Mouse (Mus musculus) MEL (cell line): ENCODE measurements around the gene Etfa. TPM values are rescaled to one million over a fixed set of nuclear protein-coding genes. Genes with fewer than 3 reads are reported as not detected.

ENCODE experiments used
- DNase-seq: peaks from one replicate; pipeline ENCODE4 v3.0.0; 2011; ENCODE audit warnings: low read depth, low spot score
- H3K27ac ChIP-seq: 2 replicates; pipeline ENCODE4 v1.5.1; 2012; ENCODE audit warnings: low read depth, mild to moderate bottlenecking, control low read depth, low read length, moderate library complexity; ENCODE audit not compliant: control insufficient read depth
- H3K27me3 ChIP-seq, 2 experiments: fragments of 150-350 bp in 1 of 2; sonication (generic) in 1 of 2; 2 replicates each; pipeline ENCODE4 v1.6.1; 2012; ENCODE audit warnings: low read length in 2 of 2, mild to moderate bottlenecking in 2 of 2, improper control_type of control experiment in 1 of 2, moderate library complexity in 1 of 2; ENCODE audit not compliant: insufficient read depth in 2 of 2, control insufficient read depth in 1 of 2
- H3K36me3 ChIP-seq, 2 experiments: 2 replicates each; pipeline ENCODE4 v1.6.1; 2012 to 2014; ENCODE audit warnings: low read length in 2 of 2, improper control_type of control experiment in 1 of 2, inconsistent platforms in 1 of 2, mild to moderate bottlenecking in 1 of 2; ENCODE audit not compliant: insufficient read depth in 2 of 2, control insufficient read depth in 1 of 2
- H3K4me1 ChIP-seq, 2 experiments: fragments of 150-350 bp in 1 of 2; sonication (generic) in 1 of 2; 2 replicates each; pipeline ENCODE4 v1.6.1; 2012; ENCODE audit warnings: low read length in 2 of 2, improper control_type of control experiment in 1 of 2, mild to moderate bottlenecking in 1 of 2; ENCODE audit not compliant: insufficient read depth in 2 of 2, control insufficient read depth in 1 of 2
- H3K4me3 ChIP-seq, 2 experiments: fragments of 150-350 bp in 1 of 2; sonication (generic) in 1 of 2; 2 replicates each; pipeline ENCODE4 v1.5.1; 2012; ENCODE audit warnings: low read depth in 2 of 2, low read length in 2 of 2, mild to moderate bottlenecking in 2 of 2, moderate library complexity in 2 of 2, control low read depth in 1 of 2, improper control_type of control experiment in 1 of 2; ENCODE audit not compliant: control insufficient read depth in 1 of 2, insufficient read depth in 1 of 2
- H3K79me2 ChIP-seq: 2 replicates; pipeline ENCODE4 v1.6.1; 2012; ENCODE audit warnings: mild to moderate bottlenecking, low read length, moderate library complexity; ENCODE audit not compliant: control insufficient read depth, poor library complexity, insufficient read depth
- H3K9ac ChIP-seq: 2 replicates; pipeline ENCODE4 v1.6.1; 2012; ENCODE audit warnings: low read depth, mild to moderate bottlenecking, control low read depth, low read length, moderate library complexity; ENCODE audit not compliant: control insufficient read depth, poor library complexity, severe bottlenecking
- H3K9me3 ChIP-seq: fragments of 150-350 bp; sonication (generic); replicated peaks from 2 replicates; pipeline ENCODE4 v1.6.1; 2012; ENCODE audit warnings: mild to moderate bottlenecking, low read length, improper control_type of control experiment, moderate library complexity; ENCODE audit not compliant: insufficient read depth
- CTCF ChIP-seq, 3 experiments: IDR thresholded peaks in 2 of 3; conservative IDR thresholded peaks in 1 of 3; 2 replicates each; pipeline ENCODE4 v1.5.1; 2011 to 2012; ENCODE audit warnings: low read length in 3 of 3, low read depth in 2 of 3, mild to moderate bottlenecking in 2 of 3, improper control_type of control experiment in 1 of 3, inconsistent platforms in 1 of 3, mixed read lengths in 1 of 3, moderate library complexity in 1 of 3; ENCODE audit not compliant: control insufficient read depth in 1 of 3, insufficient read depth in 1 of 3, poor library complexity in 1 of 3, severe bottlenecking in 1 of 3
- E2F4 ChIP-seq: IDR thresholded peaks from 2 replicates; pipeline ENCODE4 v1.6.1; 2011; ENCODE audit warnings: low read depth, low read length, improper control_type of control experiment, borderline replicate concordance
- ELF1 ChIP-seq: IDR thresholded peaks from 2 replicates; pipeline ENCODE4 v1.6.1; 2014; ENCODE audit warnings: low read depth, mild to moderate bottlenecking, inconsistent platforms, low read length, improper control_type of control experiment, moderate library complexity
- EP300 ChIP-seq, 2 experiments: IDR thresholded peaks; 2 replicates each; pipeline ENCODE4 v1.6.1; 2011; ENCODE audit warnings: improper control_type of control experiment in 2 of 2, low read length in 2 of 2, low read depth in 1 of 2, mild to moderate bottlenecking in 1 of 2
- GABPA ChIP-seq: IDR thresholded peaks from 2 replicates; pipeline ENCODE4 v1.6.1; 2012; ENCODE audit warnings: low read depth, mild to moderate bottlenecking, inconsistent platforms, low read length, improper control_type of control experiment, moderate library complexity
- GATA1 ChIP-seq: IDR thresholded peaks from 2 replicates; pipeline ENCODE4 v1.6.1; 2011; ENCODE audit warnings: low read depth, low read length, improper control_type of control experiment
- HCFC1 ChIP-seq: IDR thresholded peaks from 2 replicates; pipeline ENCODE4 v1.6.1; 2012; ENCODE audit warnings: low read depth, mild to moderate bottlenecking, inconsistent platforms, low read length, improper control_type of control experiment, moderate library complexity
- MAX ChIP-seq: IDR thresholded peaks from 2 replicates; pipeline ENCODE4 v1.6.1; 2011; ENCODE audit warnings: low read length, improper control_type of control experiment
- MAZ ChIP-seq: IDR thresholded peaks from 2 replicates; pipeline ENCODE4 v1.6.1; 2012; ENCODE audit warnings: low read depth, mild to moderate bottlenecking, inconsistent platforms, low read length, improper control_type of control experiment
- MEF2A ChIP-seq: IDR thresholded peaks from 2 replicates; pipeline ENCODE4 v1.6.1; 2014; ENCODE audit warnings: low read depth, mild to moderate bottlenecking, inconsistent platforms, low read length, improper control_type of control experiment; ENCODE audit not compliant: poor library complexity, insufficient replicate concordance, severe bottlenecking; ENCODE audit errors: extremely low read depth
- MXI1 ChIP-seq: IDR thresholded peaks from 2 replicates; pipeline ENCODE4 v1.6.1; 2011; ENCODE audit warnings: mild to moderate bottlenecking, low read depth, low read length, improper control_type of control experiment
- MYC ChIP-seq: IDR thresholded peaks from 2 replicates; pipeline ENCODE4 v1.6.1; 2011; ENCODE audit warnings: low read depth, mild to moderate bottlenecking, low read length, improper control_type of control experiment, moderate library complexity
- RAD21 ChIP-seq: IDR thresholded peaks from 2 replicates; pipeline ENCODE4 v1.6.1; 2011; ENCODE audit warnings: mild to moderate bottlenecking, low read depth, low read length, improper control_type of control experiment
- RCOR1 ChIP-seq: IDR thresholded peaks from 2 replicates; pipeline ENCODE4 v1.6.1; 2012; ENCODE audit warnings: low read depth, mild to moderate bottlenecking, inconsistent platforms, low read length, improper control_type of control experiment
- SIN3A ChIP-seq: IDR thresholded peaks from 2 replicates; pipeline ENCODE4 v1.6.1; 2012; ENCODE audit warnings: low read length, improper control_type of control experiment, inconsistent platforms
- SMC3 ChIP-seq: IDR thresholded peaks from 2 replicates; pipeline ENCODE4 v1.6.1; 2011; ENCODE audit warnings: low read depth, low read length, improper control_type of control experiment
- TAL1 ChIP-seq: IDR thresholded peaks from 2 replicates; pipeline ENCODE4 v1.6.1; 2012; ENCODE audit warnings: mild to moderate bottlenecking, inconsistent platforms, low read length, moderate library complexity, mixed read lengths
- USF2 ChIP-seq, 2 experiments: IDR thresholded peaks; 2 replicates each; pipeline ENCODE4 v1.6.1; 2011 to 2012; ENCODE audit warnings: improper control_type of control experiment in 2 of 2, low read length in 2 of 2, borderline replicate concordance in 1 of 2, inconsistent platforms in 1 of 2, low read depth in 1 of 2, mild to moderate bottlenecking in 1 of 2; ENCODE audit not compliant: insufficient read depth in 1 of 2
- ZKSCAN1 ChIP-seq: IDR thresholded peaks from 2 replicates; pipeline ENCODE4 v1.6.1; 2012; ENCODE audit warnings: low read depth, mild to moderate bottlenecking, inconsistent platforms, low read length, improper control_type of control experiment, moderate library complexity
- ZMIZ1 ChIP-seq: IDR thresholded peaks from 2 replicates; pipeline ENCODE4 v1.6.1; 2012; ENCODE audit warnings: low read depth, mild to moderate bottlenecking, inconsistent platforms, low read length, improper control_type of control experiment, moderate library complexity
- ZNF384 ChIP-seq: IDR thresholded peaks from 2 replicates; pipeline ENCODE4 v1.6.1; 2012; ENCODE audit warnings: low read depth, mild to moderate bottlenecking, inconsistent platforms, low read length, improper control_type of control experiment
- polyA plus RNA-seq, 2 experiments: library from polyadenylated mRNA; stranded (reverse) in 1 of 2; unstranded in 1 of 2; fragments of >175 nt in 1 of 2; fragments of >200 nt in 1 of 2; gene quantifications; 2 replicates each; pipeline versions ENCODE4 v1.2.1 to v1.2.4; 2012; ENCODE audit warnings: low replicate concordance in 2 of 2, low read depth in 1 of 2; ENCODE audit not compliant: insufficient read length in 2 of 2, insufficient read depth in 1 of 2, missing spikeins in 1 of 2
- total RNA-seq: library from RNA; depleted of rRNA; stranded (reverse); fragments of 300-350 nt; gene quantifications from 2 replicates; pipeline ENCODE4 v1.2.3, GENCODE M21; 2012

The Etfa gene
- total and polyA plus RNA-seq, 3 experiments = 37.5 to 126 TPM; not detected in 1

DNA sequence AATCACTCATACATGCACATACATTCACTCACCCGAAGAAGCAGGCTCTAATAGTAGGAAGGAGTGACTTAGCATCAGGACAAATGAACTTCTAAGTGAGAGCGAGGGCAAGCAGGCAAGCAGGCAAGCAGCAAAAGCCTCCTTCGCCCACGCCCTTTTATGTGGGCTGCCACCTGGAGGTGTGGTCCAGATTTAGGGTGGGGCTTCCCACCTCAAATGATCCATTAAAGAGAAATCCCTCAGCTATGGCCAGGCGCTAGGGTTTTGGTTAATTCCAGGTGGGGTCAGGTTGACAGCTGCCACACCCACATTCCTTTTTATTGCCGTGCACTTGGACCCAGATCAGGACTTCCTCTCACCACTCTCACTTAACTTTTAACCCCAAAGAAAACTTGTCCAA, 101.6 kb downstream of the Etfa start:
- H3K9me3 ChIP-seq = no peaks in the 10 kb centered on the region
- H3K4me1 ChIP-seq = no peaks in the 10 kb centered on the region; a peak in 1 of 4 replicates
- no peaks in the 10 kb centered on the region for H3K79me2 ChIP-seq
- H3K4me3 ChIP-seq = 0 out of 4 replicates have a peak overlapping the region, but pooled peaks of 1 of the 2 experiments have one; percentile 22
- H3K36me3 ChIP-seq = no peaks in the 10 kb centered on the region
- peaks cover 2 to 5% of the 10 kb centered on the region in 2 experiments; a peak in 3 of 4 replicates for H3K27me3 ChIP-seq
- peak; percentile 16 for DNase-seq
- no peak for TF ChIP-seq MXI1
- no peak for TF ChIP-seq ELF1
- no peak overlapping the region for H3K9ac ChIP-seq
- H3K27ac ChIP-seq = no peak overlapping the region

DNA sequence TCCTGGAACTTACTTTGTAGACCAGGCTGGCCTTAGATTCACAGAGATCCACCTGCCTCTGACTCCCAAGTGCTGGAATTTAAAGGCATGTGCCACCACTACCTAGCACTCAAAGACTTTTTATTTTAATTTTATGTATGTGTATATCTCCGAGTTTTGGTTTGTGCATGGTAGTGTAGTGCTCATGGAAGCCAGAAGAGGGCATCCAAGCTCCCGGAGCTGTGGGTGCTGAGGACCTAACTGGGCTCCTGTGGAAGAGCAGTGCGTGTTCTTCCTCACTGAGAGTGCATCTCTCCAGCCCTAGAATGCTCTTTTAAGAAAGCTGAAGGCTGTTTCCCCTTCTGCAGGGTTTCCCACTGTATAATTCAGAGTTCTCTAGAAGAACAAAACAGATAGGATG, 102.2 kb downstream of the Etfa start:
- H3K9ac ChIP-seq = no peak overlapping the region
- H3K4me3 ChIP-seq = no peak overlapping the region
- TF ChIP-seq RAD21 (peak; percentile 47), TAL1 (no peak), ZMIZ1 (no peak), MAX (no peak), MYC (no peak), GABPA (no peak), USF2 (IDR thresholded peaks at IDR 0.05; ENCODE audit: borderline replicate concordance in 1 of 2, insufficient read depth in 1 of 2, low read depth in 1 of 2, low read length in 2 of 2) (no peak), MEF2A (no peak), CTCF (IDR thresholded peaks at IDR 0.05 in 2 of 3, conservative IDR thresholded peaks at IDR 0.05 in 1 of 3; ENCODE audit: control insufficient read depth in 1 of 3, insufficient read depth in 1 of 3, low read depth in 2 of 3, low read length in 3 of 3, poor library complexity in 1 of 3, severe bottlenecking in 1 of 3) (peak; percentile 62 to 63 (median 62)), SMC3 (peak; percentile 60), E2F4 (no peak), GATA1 (no peak)
- no peaks in the 10 kb centered on the region for H3K9me3 ChIP-seq
- no peaks in the 10 kb centered on the region; a peak in 1 of 4 replicates for H3K4me1 ChIP-seq
- H3K27me3 ChIP-seq = peaks cover 1 to 5% of the 10 kb centered on the region in 2 experiments; a peak in 3 of 4 replicates
- DNase-seq = peak; percentile 54
- no peaks in the 10 kb centered on the region for H3K79me2 ChIP-seq
- H3K27ac ChIP-seq = no peak overlapping the region
- H3K36me3 ChIP-seq = no peaks in the 10 kb centered on the region

DNA sequence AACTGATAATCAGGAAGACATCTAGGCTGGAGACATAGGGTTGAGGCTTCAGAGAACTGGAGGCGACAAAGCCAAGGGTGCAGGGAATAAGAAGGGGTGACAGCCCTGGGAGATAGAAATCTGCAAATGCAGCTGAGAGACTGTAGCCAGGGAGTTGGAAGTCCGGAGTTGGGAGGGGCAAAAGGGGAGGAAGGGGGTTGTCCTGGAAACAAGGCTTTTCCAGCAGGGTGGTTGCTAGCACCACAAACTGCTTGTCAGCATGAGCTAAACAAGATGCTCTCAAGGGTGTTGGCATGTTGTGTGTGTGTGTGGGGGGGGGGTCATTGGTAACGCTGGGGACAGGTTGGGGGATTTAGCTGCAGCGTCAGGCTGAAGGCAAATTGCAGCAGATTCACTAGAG, 103.2 kb downstream of the Etfa start:
- no peaks in the 10 kb centered on the region; a peak in 1 of 4 replicates for H3K4me1 ChIP-seq
- peaks cover 1 to 3% of the 10 kb centered on the region in 2 experiments; a peak in 3 of 4 replicates for H3K27me3 ChIP-seq
- DNase-seq = no peak
- H3K9ac ChIP-seq = no peak overlapping the region
- no peaks in the 10 kb centered on the region for H3K36me3 ChIP-seq
- no peaks in the 10 kb centered on the region for H3K79me2 ChIP-seq
- H3K4me3 ChIP-seq = no peak overlapping the region
- H3K27ac ChIP-seq = no peak overlapping the region
- no peak for TF ChIP-seq EP300 (IDR thresholded peaks at IDR 0.05; ENCODE audit: low read depth in 1 of 2, low read length in 2 of 2)
- no peak for TF ChIP-seq HCFC1
- no peak for TF ChIP-seq RCOR1
- TF ChIP-seq ZNF384 = no peak
- no peak for TF ChIP-seq ZKSCAN1
- no peak for TF ChIP-seq SIN3A
- no peak for TF ChIP-seq MAZ
- H3K9me3 ChIP-seq = no peaks in the 10 kb centered on the region
